Mouse (Mus musculus) ES-E14 (cell line): ENCODE data around the gene Shroom1. TPM values are rescaled to one million over a fixed set of nuclear protein-coding genes. Genes with fewer than 3 reads are reported as not detected.
A peak's percentile ranks its signal among the peaks of the same experiment; 100 is the strongest.

ENCODE experiments used
- DNase-seq: peaks from one replicate; pipeline ENCODE4 v3.0.0-alpha.2; 2013; ENCODE audit warnings: low read depth, low spot score
- H3K27ac ChIP-seq: 2 replicates; pipeline ENCODE4 v1.5.1; 2012; ENCODE audit warnings: low read depth, mild to moderate bottlenecking, low read length, moderate library complexity, mixed read lengths; ENCODE audit not compliant: poor library complexity, insufficient read depth, severe bottlenecking
- H3K36me3 ChIP-seq: 2 replicates; pipeline ENCODE4 v1.6.1; 2012; ENCODE audit warnings: mild to moderate bottlenecking, low read length, moderate library complexity, mixed read lengths; ENCODE audit not compliant: control insufficient read depth, poor library complexity, insufficient read depth, severe bottlenecking
- H3K4me1 ChIP-seq, 2 experiments: fragments of 150-350 bp in 1 of 2; sonication (generic) in 1 of 2; 2 replicates each; pipeline ENCODE4 v1.6.1; 2012; ENCODE audit warnings: low read length in 2 of 2, mild to moderate bottlenecking in 1 of 2, mixed read lengths in 1 of 2; ENCODE audit not compliant: control insufficient read depth in 2 of 2, insufficient read depth in 2 of 2, poor library complexity in 1 of 2
- H3K4me3 ChIP-seq, 2 experiments: fragments of 150-350 bp in 1 of 2; sonication (generic) in 1 of 2; 2 replicates each; pipeline ENCODE4 v1.5.1; 2012; ENCODE audit warnings: low read length in 2 of 2, low read depth in 1 of 2, mild to moderate bottlenecking in 1 of 2, mixed read lengths in 1 of 2; ENCODE audit not compliant: insufficient read depth in 1 of 2, poor library complexity in 1 of 2, severe bottlenecking in 1 of 2
- H3K9ac ChIP-seq: 2 replicates; pipeline ENCODE4 v1.6.1; 2012; ENCODE audit warnings: low read depth, mild to moderate bottlenecking, low read length, mixed read lengths; ENCODE audit not compliant: poor library complexity, insufficient read depth, severe bottlenecking
- H3K9me3 ChIP-seq: fragments of 150-350 bp; sonication (generic); 2 replicates; pipeline ENCODE4 v1.6.1; 2012; ENCODE audit warnings: low read depth, mild to moderate bottlenecking, low read length; ENCODE audit not compliant: control insufficient read depth, insufficient read depth
- CHD2 ChIP-seq: IDR thresholded peaks from 2 replicates; pipeline ENCODE4 v1.6.1; 2014; ENCODE audit warnings: mild to moderate bottlenecking, low read depth, low read length, inconsistent platforms
- HCFC1 ChIP-seq: IDR thresholded peaks from 2 replicates; pipeline ENCODE4 v1.6.1; 2012; ENCODE audit warnings: low read length, inconsistent platforms, borderline replicate concordance; ENCODE audit not compliant: insufficient read depth
- MAFK ChIP-seq: IDR thresholded peaks from 2 replicates; pipeline ENCODE4 v1.6.1; 2014; ENCODE audit warnings: mild to moderate bottlenecking, low read depth, low read length, inconsistent platforms; ENCODE audit not compliant: insufficient read depth
- ZC3H11A ChIP-seq: IDR thresholded peaks from 2 replicates; pipeline ENCODE4 v1.6.1; 2012; ENCODE audit warnings: low read depth, mild to moderate bottlenecking, inconsistent platforms, low read length, borderline replicate concordance
- ZNF384 ChIP-seq: IDR thresholded peaks from 2 replicates; pipeline ENCODE4 v1.6.1; 2012; ENCODE audit warnings: low read depth, low read length, inconsistent platforms
- in situ Hi-C, 2 experiments: fragments of 600-800 bp; cut with MboI; formaldehyde crosslinking; loops; one replicate each; pipeline ENCODE4 v1.15.1; 2025; ENCODE audit warnings: low sequenced_read_pairs in 2 of 2, inconsistent platforms in 1 of 2; ENCODE audit not compliant: unreplicated experiment in 2 of 2
- total RNA-seq: library from RNA; depleted of rRNA; stranded (reverse); fragments of 300-350 nt; gene quantifications from 2 replicates; pipeline ENCODE4 v1.2.3, GENCODE M21; 2012; rRNA removed

Shroom1 gene
- 0.74 and 1.7 TPM in 2 replicates for total RNA-seq

DNA sequence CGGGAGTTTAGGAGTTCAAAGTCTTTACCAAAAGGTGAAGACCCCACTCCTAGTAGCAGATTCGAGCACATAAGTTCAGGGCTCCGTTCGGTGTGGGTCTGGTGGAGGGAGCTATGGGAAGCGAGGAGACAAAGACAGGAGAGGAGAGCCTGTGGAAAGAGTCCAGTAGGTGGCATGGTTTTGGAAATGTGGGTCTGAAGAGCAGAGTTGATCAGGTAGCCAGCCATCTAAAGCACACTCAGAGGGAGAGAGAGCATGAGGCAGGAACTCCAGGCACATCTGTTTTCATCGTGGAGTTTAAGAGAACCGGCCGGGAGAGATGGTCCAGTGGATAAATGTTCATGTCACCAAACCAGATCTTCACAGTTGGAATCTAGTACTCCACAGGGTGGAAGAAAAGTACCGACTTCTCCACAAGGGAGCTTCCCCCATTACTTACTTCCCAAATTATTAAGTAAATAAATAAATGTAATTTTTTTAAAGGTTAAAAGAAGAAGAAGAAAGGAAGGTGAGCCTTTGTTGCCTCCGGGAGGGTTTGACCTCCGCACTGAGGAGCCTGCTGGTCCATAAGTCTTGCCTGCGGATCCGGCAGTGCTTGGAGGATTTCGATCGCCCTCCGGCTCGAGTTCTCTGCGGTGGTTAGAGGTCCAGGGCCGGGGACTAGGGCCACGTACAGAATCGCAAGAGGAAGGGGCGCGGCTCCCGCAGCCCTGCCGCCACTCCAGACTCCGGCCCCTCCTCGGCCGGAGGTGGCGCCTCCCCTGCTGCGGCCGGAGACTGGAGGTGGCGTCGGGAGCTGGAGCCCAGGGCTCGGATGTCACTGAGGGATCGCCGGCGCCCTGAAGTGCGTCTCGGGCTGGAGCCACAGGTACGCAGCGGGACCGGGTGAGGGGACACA lies at the start of gene Shroom1, which contains the start of gene Gm10447:
Gene Shroom1 (plus strand): TSS at position 732 of the 898 bp plus-strand sequence.
Gene Gm10447 (minus strand): TSS at position 637 of the 898 bp plus-strand sequence.
- DNase-seq: no peak
- Histone ChIP-seq H3K9me3 (no peaks in the 10 kb centered on the region), H3K36me3 (no peaks in the 10 kb centered on the region), H3K4me1 (no peaks in the 10 kb centered on the region), H3K27ac (no peak within 1 kb of the TSS), H3K4me3 (peak within 1 kb of the TSS; percentile 71 to 74), H3K9ac (peak within 1 kb of the TSS; percentile 51)
- no peak for TF ChIP-seq MAFK
- no peak for TF ChIP-seq CHD2
- TF ChIP-seq HCFC1: no peak
- no peak for TF ChIP-seq ZC3H11A
- in situ Hi-C loops: no loop called here

DNA sequence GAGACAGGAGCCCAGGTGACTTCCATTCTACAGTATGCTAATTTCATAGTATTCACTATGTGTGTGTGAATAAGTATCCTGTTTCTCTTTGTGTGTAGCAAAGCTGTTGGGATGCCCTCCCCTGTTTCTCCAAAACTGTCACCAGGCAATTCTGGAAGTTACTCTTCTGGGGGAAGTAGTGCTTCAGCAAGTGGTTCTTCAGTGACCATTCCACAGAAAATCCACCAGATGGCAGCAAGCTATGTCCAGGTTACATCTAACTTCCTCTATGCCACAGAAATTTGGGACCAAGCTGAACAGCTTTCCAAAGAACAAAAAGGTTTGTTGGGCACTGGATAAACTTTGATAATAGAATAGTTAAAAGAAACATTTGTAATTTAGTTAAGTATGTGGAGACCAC lies 45.3 kb upstream of the Shroom1 start:
- Histone ChIP-seq H3K4me3 (no peak overlapping the region), H3K27ac (no peak overlapping the region), H3K9ac (no peak overlapping the region), H3K4me1 (no peaks in the 10 kb centered on the region), H3K36me3 (peaks cover 31% of the 10 kb centered on the region), H3K9me3 (no peaks in the 10 kb centered on the region)
- TF ChIP-seq ZNF384 (no peak), HCFC1 (no peak), CHD2 (no peak), ZC3H11A (no peak), MAFK (no peak)
- no peak for DNase-seq
- in situ Hi-C loops: no loop called here

GRCm38 (mm10) chr11:53413871-53414270 lies 43.1 kb upstream of the Shroom1 start:
- TF ChIP-seq ZNF384 (no peak), HCFC1 (no peak), CHD2 (no peak), ZC3H11A (no peak), MAFK (no peak)
- H3K9ac ChIP-seq: no peak overlapping the region
- in situ Hi-C loops: no loop called here
- H3K27ac ChIP-seq: no peak overlapping the region
- no peak for DNase-seq
- H3K4me3 ChIP-seq: no peak overlapping the region
- H3K9me3 ChIP-seq: no peaks in the 10 kb centered on the region
- peaks cover 33% of the 10 kb centered on the region for H3K36me3 ChIP-seq
- H3K4me1 ChIP-seq: no peaks in the 10 kb centered on the region

GRCm38 (mm10) chr11:53418048-53418447 lies 39.0 kb upstream of the Shroom1 start:
- no peak for TF ChIP-seq ZC3H11A
- TF ChIP-seq HCFC1: no peak
- TF ChIP-seq CHD2: no peak
- TF ChIP-seq ZNF384: no peak
- TF ChIP-seq MAFK: no peak
- Histone ChIP-seq H3K9me3 (no peaks in the 10 kb centered on the region), H3K9ac (no peak overlapping the region), H3K4me3 (no peak overlapping the region), H3K36me3 (peaks cover 26% of the 10 kb centered on the region), H3K4me1 (no peaks in the 10 kb centered on the region), H3K27ac (no peak overlapping the region)
- in situ Hi-C loops: no loop called here
- no peak for DNase-seq
